Mouse (Mus musculus) hindbrain, postnatal 0 days (tissue): ENCODE measurements at regions not wholly inside any gene's neighbourhood (a gene's known extent, or its start where the extent isn't known, plus 50 kb on each side); places are given as distances from the start of the nearest gene placed in this dataset.
A peak's percentile ranks its signal among the peaks of the same experiment; 100 is the strongest.

Experiments
- ATAC-seq: fragments of 200-750 bp; cut with Nextera tagmentation; 2 replicates; pipeline ENCODE4 v1.8.0; 2017; ENCODE audit warnings: mild to moderate bottlenecking, moderate TSS enrichment, moderate library complexity
- DNase-seq: peaks from one replicate; pipeline ENCODE4 v3.0.0-alpha.2; 2015; ENCODE audit warnings: low spot score
- H3K27ac ChIP-seq: fragments of 300-500 bp; sonication (generic); 2 replicates; pipeline ENCODE4 v1.5.1; 2014; ENCODE audit warnings: mild to moderate bottlenecking
- H3K27me3 ChIP-seq: fragments of 300-500 bp; sonication (generic); 2 replicates; pipeline ENCODE4 v1.6.1; 2014; ENCODE audit warnings: low read length, mixed read lengths; ENCODE audit not compliant: insufficient read depth
- H3K36me3 ChIP-seq: fragments of 300-500 bp; sonication (generic); 2 replicates; pipeline ENCODE4 v1.6.1; 2014; ENCODE audit warnings: low read length, mixed read lengths; ENCODE audit not compliant: insufficient read depth
- H3K4me1 ChIP-seq: fragments of 300-500 bp; sonication (generic); 2 replicates; pipeline ENCODE4 v1.6.1; 2014; ENCODE audit warnings: antibody characterized with exemption, low read length, mixed read lengths; ENCODE audit not compliant: insufficient read depth
- H3K4me2 ChIP-seq: fragments of 300-500 bp; sonication (generic); 2 replicates; pipeline ENCODE4 v1.6.1; 2014; ENCODE audit warnings: low read depth, mild to moderate bottlenecking, low read length, moderate library complexity, mixed read lengths
- H3K4me3 ChIP-seq: fragments of 300-500 bp; sonication (generic); 2 replicates; pipeline ENCODE4 v1.5.1; 2014; ENCODE audit warnings: low read length
- H3K9ac ChIP-seq: fragments of 300-500 bp; sonication (generic); replicated peaks from 2 replicates; pipeline ENCODE4 v1.6.1; 2014; ENCODE audit warnings: mild to moderate bottlenecking, low read length, moderate library complexity, mixed read lengths
- H3K9me3 ChIP-seq: fragments of 300-500 bp; sonication (generic); 2 replicates; pipeline ENCODE4 v1.6.1; 2016; ENCODE audit warnings: low read length, mixed read lengths
- CTCF ChIP-seq: IDR thresholded peaks from 2 replicates; pipeline ENCODE4 v1.5.1; 2016; ENCODE audit warnings: antibody characterized with exemption, control low read depth, low read depth
- WGBS: fragments of 180-500 bp; shearing (Covaris S2); extraction: QIAGEN DNeasy Blood & Tissue Kit; methylation state at CpG from one replicate; pipeline ENCODE4 v1.1.7; 2014; 5-methylcytosine and 5-hydroxymethylcytosine counted together

- ATAC-seq (no peak), DNase-seq (no peak)
- no peak overlapping the region for H3K27ac ChIP-seq
- H3K9ac ChIP-seq: no peak overlapping the region
- no peaks in the 10 kb centered on the region for H3K9me3 ChIP-seq
- WGBS: 94% methylated on average over 3 of the region's 3 CpGs
- H3K4me2 ChIP-seq: no peak overlapping the region
- H3K27me3 ChIP-seq: no peaks in the 10 kb centered on the region
- no peak overlapping the region for H3K4me3 ChIP-seq
- no peak for TF ChIP-seq CTCF
- H3K36me3 ChIP-seq: no peaks in the 10 kb centered on the region
- no peaks in the 10 kb centered on the region for H3K4me1 ChIP-seq
Observed at GRCm38 (mm10) chr1:35361465-35361864, 511.7 kb downstream of the Plekhb2 start.

DNA sequence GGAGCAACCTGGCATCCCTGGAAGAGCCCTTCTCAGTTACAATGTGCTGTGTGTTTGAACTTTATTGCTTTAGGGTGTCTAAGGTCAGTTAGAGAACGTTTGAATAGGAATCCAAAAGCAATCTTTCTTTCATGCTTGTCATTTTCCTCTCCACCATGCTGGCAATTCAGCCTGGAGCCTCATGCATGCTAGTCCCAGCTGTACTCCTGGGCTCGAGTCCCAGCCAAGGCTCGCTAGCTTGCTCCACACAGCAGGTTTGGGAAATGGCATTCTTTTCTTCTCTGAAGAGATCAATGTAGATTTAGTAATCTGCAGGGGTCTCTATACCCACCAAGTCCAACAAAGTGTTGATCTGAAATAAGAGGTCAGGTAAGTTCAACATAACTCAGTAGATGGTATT is 513.1 kb downstream of the Plekhb2 start:
- ATAC-seq (no peak), DNase-seq (peak; percentile 30)
- Histone ChIP-seq H3K4me2 (no peak overlapping the region), H3K9ac (no peak overlapping the region), H3K27me3 (no peaks in the 10 kb centered on the region), H3K4me3 (no peak overlapping the region), H3K27ac (no peak overlapping the region), H3K9me3 (no peaks in the 10 kb centered on the region), H3K36me3 (no peaks in the 10 kb centered on the region), H3K4me1 (no peaks in the 10 kb centered on the region)
- TF ChIP-seq CTCF: no peak
- 42% methylated on average over 3 of the region's 3 CpGs for WGBS

GRCm38 (mm10) chr1:35366559-35366958 is 516.8 kb downstream of the Plekhb2 start:
- Histone ChIP-seq H3K4me1 (no peaks in the 10 kb centered on the region), H3K36me3 (no peaks in the 10 kb centered on the region), H3K27me3 (no peaks in the 10 kb centered on the region), H3K27ac (no peak overlapping the region), H3K9ac (no peak overlapping the region), H3K4me2 (no peak overlapping the region), H3K9me3 (no peaks in the 10 kb centered on the region), H3K4me3 (no peak overlapping the region)
- 90% methylated on average over 2 of the region's 2 CpGs for WGBS
- DNase-seq: no peak
- ATAC-seq: no peak
- TF ChIP-seq CTCF: no peak

GRCm38 (mm10) chr1:35372751-35373150 is 523.0 kb downstream of the Plekhb2 start:
- DNase-seq: no peak
- WGBS: 68% methylated on average over 4 of the region's 4 CpGs
- ATAC-seq: no peak
- Histone ChIP-seq H3K4me3 (no peak overlapping the region), H3K9me3 (no peaks in the 10 kb centered on the region), H3K4me1 (no peaks in the 10 kb centered on the region), H3K27ac (no peak overlapping the region), H3K9ac (no peak overlapping the region), H3K4me2 (no peak overlapping the region), H3K36me3 (no peaks in the 10 kb centered on the region), H3K27me3 (no peaks in the 10 kb centered on the region)
- TF ChIP-seq CTCF: no peak

GRCm38 (mm10) chr1:35380633-35381385 is 531.0 kb downstream of the Plekhb2 start:
- no peak overlapping the region for H3K27ac ChIP-seq
- WGBS: 57% methylated on average over 11 of the region's 11 CpGs
- H3K4me1 ChIP-seq: no peaks in the 10 kb centered on the region
- no peaks in the 10 kb centered on the region for H3K27me3 ChIP-seq
- no peak for ATAC-seq
- H3K9ac ChIP-seq: no peak overlapping the region
- no peak overlapping the region for H3K4me2 ChIP-seq
- H3K9me3 ChIP-seq: no peaks in the 10 kb centered on the region
- no peak for DNase-seq
- H3K4me3 ChIP-seq: no peak overlapping the region
- H3K36me3 ChIP-seq: no peaks in the 10 kb centered on the region
- no peak for TF ChIP-seq CTCF

DNA sequence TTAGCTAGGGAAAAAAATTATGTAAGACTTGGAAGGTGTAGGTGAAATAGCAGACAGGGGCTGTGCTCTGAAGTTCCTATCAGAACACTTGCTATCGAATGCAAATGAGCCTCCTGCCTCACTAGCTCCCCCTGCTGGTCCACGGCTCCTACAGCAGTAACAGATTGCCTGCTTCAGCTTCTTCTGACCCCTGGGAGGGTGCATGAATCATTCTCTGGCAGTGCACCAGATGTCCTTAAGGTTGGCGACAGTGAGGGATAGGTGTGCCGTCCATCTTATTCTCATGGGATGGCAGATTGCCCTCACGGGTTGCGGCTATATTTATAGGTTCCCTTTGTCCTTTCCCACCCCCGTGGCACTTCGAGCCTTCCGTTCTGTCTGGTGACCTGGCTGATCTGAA is 535.7 kb downstream of the Plekhb2 start:
- H3K4me3 ChIP-seq: no peak overlapping the region
- ATAC-seq: 0 out of 2 replicates have a peak, but pooled peaks have one; percentile 43
- H3K4me2 ChIP-seq: no peak overlapping the region
- no peaks in the 10 kb centered on the region for H3K36me3 ChIP-seq
- no peak overlapping the region for H3K9ac ChIP-seq
- H3K27me3 ChIP-seq: no peaks in the 10 kb centered on the region
- no peaks in the 10 kb centered on the region for H3K9me3 ChIP-seq
- H3K27ac ChIP-seq: no peak overlapping the region
- DNase-seq: peak; percentile 80
- TF ChIP-seq CTCF: peak; percentile 90
- WGBS: 32% methylated on average over 9 of the region's 9 CpGs
- no peaks in the 10 kb centered on the region for H3K4me1 ChIP-seq

DNA sequence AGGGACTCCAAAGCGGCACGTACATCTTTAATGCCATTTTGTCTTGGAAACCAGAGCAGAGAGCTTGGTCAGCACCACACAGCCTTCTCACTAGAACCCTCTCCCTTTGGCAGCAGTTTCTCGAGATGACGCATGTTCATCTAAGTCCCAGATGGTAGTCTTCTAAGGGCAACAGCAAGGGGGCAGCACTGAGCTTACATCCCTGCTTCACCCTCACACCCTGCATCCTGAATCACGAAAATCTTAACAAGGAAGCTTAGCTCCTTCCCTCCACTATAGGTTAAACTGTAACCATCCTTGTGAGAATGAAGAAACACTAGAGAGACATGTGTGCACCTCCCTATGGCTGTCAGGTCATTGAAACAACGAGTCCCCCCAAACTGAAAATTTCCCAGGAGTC is 538.4 kb downstream of the Plekhb2 start:
- H3K4me2 ChIP-seq: no peak overlapping the region
- no peak overlapping the region for H3K27ac ChIP-seq
- no peaks in the 10 kb centered on the region for H3K27me3 ChIP-seq
- no peak overlapping the region for H3K4me3 ChIP-seq
- no peaks in the 10 kb centered on the region for H3K9me3 ChIP-seq
- peak; percentile 67 for DNase-seq
- no peaks in the 10 kb centered on the region for H3K36me3 ChIP-seq
- H3K4me1 ChIP-seq: peaks cover 5% of the 10 kb centered on the region; the same call in 1 of the 2 replicates
- H3K9ac ChIP-seq: no peak overlapping the region
- peak; percentile 40; the same call in 1 of the 2 replicates for ATAC-seq
- TF ChIP-seq CTCF: peak; percentile 75
- 29% methylated on average over 6 of the region's 6 CpGs for WGBS
